Mouse (Mus musculus) neural tube, embryonic 10.5 days (tissue): ENCODE measurements around the gene Rpl10a.
"Not testable (repeated sequence)": the region's sequence is repeated elsewhere in the genome, so short reads cannot be mapped to it uniquely, and the experiment has no call there.

ENCODE experiments used
- DNase-seq: peaks from one replicate; pipeline ENCODE4 v3.0.0-alpha.2; 2017; ENCODE audit warnings: low spot score; ENCODE audit errors: extremely low spot score

The Rpl10a gene

DNA sequence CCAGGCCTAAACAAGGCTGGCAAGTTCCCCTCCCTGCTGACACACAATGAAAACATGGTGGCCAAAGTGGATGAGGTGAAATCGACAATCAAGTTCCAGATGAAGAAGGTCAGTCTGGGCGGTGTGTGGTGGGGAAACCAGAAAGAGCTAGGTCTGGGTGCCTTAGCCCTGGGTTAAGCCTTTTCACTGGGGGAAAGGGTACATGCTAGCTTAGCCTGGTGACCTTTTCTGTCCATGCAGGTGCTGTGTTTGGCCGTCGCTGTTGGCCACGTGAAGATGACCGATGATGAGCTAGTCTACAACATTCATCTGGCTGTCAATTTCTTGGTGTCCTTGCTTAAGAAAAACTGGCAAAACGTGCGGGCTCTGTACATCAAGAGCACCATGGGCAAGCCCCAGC is 2.3 kb downstream of the Rpl10a start:
- DNase-seq: not testable (repeated sequence)

DNA sequence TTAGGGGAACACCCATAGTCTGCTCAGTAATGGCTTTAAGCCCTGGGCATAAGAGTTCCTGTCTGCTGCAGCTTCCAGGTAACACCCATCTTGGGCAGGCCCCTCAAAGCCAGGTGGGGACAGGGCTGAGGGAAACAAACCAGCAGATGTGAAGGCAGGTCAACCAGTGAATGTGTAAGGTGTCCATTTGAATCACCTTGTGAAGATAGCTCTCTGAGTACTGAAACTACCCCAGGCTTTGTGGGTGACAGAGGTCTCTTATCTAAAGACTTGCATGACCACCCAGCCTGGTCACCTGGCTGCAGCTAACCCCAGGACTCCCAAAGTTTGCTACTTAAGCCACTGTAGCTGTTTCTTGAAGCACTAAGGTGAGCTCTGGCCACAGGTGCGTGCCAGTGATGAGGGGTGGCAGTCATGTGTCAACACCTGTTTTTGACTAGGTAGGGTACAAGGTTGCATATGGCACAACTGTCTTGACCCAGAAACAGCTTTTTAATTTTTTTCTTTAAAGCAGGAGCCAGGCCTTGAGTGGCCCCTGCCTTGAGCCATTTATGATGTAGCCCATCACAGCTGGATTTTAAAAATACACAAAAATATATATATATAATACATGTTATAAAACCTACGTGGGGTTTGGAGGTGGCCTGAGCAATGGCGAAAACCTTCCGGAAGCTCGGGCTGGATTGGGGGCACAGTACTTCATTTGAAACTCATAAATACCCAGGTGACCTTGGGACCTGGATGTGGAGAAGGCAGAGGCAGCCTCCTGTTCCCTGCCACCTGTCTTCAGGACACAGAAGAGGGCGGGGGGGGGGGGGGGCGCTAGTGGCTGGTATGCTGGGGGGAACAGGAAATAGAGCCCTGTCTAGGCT is 3.2 kb downstream of the Rpl10a start:
- no peak for DNase-seq

DNA sequence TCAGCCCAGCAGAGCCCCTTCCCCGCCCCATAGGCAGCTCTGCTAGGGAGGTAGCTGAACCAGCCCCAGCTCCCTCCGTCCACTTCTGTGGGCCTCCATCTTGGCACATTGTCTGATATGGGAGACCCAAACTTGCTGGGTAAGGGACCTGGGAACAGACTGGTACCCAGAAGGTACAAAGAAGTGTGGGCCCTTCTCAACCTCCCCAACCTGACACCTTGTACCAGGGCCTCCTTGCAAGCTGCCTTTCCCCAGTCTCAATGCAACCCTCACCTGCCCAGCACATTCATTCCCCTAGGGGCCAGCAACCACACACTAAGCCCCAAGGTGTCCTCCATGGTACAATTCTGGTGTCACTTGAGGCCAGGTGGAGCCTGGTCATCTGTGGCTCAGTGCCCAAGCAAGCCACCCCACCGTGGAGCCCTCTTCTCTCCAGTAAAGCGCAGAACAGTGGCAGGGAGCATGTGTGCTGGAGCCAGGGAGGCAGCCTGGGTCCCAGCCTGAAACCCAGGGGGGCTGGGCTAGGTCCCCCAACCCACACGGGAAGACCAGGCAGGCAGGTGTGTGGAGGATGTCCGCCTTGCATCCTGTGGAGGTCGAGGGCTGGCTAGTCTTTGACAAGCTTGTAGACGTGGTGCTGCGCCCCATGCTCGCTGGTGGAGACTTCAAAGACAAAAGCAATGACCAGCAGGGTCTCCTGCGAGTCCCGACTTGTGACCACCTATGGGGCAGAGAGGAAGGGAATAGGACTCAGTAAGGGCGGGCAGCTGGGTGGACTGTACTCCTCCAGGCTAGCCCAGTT is 4.0 kb downstream of the Rpl10a start:
- no peak for DNase-seq

DNA sequence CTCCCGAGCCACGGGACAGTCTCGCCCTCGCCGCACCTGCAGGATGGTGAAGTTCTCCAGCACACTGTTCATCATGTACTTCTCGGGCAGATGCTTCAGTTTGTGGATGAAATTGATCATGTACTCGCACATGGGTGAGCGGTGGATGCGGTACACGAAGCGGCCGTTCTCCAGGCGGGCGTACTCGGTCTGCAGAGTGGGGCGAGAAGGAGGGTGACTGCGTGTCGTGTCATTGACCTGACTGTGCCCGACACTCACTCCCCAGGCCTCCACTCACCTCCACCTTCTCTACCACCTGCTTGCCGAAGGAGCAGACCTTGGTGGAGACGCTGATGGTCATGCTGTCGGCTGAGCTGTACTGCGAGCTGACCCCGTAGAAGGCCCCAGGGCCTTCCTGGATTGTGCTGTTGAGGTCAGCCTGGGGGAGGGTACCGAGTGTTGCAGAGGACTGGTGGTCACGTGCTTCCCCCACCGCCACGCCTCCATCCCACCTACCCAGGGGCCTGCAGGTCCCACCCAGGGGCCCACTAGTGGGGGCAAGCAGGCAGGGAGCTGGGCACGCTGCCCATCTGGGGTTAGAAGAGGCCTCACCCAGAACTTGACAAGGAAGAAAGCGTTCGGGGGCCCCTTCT is 4.8 kb downstream of the Rpl10a start:
- no peak for DNase-seq

DNA sequence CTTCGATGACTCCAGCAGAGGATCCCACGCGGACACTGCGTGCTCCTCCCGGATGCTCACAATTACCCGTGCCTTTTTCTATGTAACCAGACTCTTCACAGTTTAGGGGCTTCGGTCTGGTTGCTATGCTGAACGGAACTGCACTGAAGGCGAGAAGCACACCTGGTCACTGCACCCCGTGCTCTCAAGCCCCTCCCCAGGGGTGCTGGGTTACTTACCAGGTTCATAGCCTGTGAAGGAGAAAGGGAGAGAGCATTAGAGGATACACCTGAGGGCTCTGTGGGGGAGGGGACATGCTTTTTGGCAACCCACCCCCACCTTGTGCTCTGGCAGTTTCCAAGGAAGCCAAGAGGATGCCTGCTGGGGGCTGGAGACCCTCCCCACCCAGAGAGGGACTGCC is 7.0 kb downstream of the Rpl10a start:
- DNase-seq: no peak

DNA sequence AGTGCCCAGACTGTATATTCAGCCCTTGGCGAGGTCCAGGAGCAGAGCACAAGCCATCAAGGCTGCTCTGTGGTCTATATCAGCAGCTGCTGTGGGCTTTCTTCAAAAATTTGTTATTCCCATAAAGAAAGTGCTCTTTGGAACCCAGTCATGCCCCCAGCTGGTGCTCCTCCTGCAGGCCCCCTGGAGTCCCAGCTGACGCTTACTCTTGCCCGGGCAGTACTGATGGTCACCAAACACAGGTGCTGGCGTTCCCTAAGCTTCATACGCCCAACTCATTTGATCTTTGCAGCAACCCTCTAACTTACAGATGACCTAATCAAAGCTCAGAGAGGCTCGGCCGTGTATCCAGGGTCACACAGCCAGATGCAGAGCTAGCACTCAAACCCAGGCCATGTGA is 9.3 kb downstream of the Rpl10a start:
- no peak for DNase-seq

DNA sequence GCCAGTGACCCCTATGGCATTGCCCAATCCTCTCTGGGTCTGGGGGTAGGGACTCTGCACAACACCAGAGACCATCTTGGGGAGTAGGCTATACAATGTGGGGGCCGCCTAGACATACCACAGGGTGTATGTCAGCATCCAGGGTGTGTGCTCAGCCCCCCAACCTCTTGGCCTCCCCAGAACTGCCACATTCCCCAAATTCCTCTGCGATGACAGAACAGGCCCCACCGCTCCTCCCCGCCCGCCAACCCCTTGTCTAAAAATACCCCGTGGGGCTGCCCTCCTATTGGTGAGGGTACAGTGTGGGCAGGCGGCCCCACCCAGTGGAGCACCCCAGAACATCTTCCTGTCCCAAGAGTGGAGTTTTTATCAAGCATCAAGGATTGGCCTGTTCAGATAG is 12.3 kb downstream of the Rpl10a start:
- DNase-seq: no peak

DNA sequence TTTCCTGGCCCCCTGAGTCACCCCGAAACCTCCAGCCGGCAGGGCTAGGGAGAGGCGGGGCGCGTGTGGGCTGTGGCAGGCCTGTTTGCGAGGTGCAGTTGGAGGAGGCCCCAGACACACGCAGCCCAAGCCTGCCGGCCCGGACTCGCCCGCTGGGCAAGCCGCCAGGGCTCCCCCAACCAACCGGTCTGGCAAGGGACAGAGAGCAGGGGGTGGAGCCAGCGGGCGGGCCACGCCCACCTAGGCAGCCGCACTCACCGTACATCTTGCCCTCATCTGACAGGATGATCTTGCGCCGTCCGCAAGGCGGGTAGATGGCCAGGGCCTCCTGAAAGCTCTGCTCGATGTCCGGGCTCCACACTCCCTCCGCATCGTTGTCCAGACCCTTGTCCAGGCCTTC is 12.8 kb downstream of the Rpl10a start:
- peak; percentile 72 for DNase-seq

DNA sequence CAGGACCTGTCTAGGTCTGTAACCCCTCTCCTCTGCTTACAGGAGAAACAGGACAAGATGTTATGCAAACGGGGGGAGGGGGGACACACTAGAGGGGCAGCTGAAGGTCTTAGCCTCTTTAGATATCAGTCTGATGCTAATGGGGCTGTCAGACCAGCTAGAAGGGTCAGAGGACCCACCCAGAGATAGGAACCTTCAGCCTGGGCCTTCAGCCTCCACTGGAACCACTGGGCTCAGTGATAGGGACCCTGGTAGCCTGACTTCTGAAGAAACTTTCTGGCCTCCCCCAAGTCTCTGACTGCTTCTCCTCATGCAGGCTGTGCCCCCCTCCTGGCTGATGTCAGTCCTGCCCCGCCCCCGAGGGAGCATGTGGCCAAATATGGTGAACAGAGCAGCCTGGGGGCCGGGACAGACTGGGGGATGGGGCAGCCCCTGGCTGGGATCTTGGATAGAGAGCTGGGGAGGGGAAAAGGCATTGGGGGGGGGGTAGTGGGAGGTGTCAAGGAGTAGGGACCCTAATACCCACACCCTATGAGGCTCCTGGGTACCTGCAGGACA is 15.9 kb downstream of the Rpl10a start:
- DNase-seq: no peak

DNA sequence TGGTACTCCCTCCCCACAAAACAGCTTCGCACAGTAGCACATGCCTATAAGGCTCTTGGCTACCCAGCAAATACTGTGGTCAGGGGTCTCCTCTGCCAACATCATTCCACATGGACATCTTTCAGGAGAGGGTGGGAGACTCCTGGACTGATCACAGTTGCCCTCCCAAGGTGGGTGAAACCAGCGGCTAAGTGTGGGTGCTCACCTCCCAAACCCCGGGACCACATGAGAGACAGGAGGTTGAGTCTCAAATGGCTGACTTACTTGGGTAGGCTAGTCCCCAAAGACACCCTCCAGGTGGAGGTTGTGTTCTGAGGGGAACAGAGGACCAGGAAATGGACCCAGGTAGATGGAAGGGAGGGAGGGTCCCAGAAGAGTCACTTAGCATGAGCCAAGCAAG is 16.4 kb downstream of the Rpl10a start:
- DNase-seq: no peak

DNA sequence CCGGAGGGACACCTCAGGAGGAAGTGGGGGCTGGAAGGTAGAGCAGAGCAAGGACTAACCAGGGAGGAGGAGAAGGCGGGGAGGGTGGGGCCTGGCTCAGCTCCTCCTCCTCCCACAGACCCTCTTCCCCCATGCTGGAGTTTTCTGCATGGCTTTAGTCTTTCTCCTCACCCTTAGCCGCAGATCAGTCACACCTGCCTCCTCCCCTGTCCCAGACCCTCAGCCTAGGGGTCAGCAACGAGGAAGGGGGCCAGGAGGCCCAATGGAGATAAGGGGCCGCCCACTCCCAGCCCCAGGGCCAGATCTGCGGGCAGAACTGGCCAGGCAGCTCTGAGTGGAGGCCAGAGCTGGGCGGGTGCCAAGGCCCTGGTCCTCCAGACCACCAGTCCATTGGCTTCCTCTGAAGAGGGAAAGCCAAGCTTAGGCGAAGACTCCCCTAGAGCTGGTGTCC is 17.0 kb downstream of the Rpl10a start:
- DNase-seq: no peak

DNA sequence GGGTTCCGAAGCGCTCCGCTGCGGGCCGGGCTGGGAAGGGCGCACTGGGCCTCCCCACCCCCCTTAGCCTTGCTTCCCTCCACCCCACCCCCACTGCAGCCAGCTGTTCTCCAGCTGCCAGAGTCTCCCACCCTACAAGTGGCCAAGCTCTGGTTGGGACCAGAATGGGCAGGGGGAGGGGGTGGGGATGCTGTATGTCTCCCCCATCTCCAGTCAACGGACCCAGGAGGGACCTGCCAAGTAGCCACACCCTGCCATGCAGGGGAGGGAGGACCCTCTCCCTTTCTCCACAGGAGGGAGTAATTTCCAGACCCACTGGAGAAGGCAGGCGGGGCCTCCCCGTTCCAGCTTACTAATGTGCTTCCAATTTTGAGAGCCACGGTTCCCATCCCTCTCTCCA is 17.6 kb downstream of the Rpl10a start:
- no peak for DNase-seq

DNA sequence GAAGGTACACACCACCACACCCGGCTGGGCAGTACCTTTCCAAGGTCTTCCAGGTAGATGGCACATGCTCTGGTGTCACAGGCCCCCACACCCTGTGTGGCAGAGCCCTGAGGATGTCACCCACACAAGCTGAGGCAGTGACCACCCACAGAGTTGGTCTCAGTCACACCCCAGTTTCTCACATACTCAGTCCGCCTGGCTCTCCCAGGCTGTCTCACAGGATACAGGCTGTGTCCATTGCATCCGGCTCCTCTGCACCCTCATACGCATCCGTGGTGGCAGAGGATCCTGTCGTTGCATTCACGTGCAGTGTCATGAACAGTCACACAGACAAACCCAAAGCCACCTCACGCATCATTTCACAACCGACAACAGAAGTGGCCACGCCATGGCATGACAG is 19.1 kb downstream of the Rpl10a start:
- DNase-seq: no peak

DNA sequence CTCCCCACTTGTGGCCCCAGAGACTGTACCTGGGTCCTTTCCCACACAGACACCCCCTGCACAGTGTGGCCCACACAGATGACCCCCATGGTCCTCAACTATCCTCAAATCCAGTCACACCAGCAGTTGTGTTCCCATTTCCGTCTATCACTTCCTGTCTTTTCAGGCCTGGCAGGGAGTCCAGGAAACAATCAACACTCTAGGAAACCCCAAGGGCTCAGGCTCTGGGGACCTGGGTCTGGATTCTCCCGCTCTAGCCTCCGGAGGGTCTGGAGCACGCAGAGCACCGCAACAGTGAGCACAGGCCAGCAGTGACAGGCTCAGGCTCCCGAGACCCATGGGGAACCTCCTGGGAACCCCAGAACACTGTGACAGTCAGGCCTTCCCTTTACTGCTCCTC is 19.9 kb downstream of the Rpl10a start:
- DNase-seq: no peak

DNA sequence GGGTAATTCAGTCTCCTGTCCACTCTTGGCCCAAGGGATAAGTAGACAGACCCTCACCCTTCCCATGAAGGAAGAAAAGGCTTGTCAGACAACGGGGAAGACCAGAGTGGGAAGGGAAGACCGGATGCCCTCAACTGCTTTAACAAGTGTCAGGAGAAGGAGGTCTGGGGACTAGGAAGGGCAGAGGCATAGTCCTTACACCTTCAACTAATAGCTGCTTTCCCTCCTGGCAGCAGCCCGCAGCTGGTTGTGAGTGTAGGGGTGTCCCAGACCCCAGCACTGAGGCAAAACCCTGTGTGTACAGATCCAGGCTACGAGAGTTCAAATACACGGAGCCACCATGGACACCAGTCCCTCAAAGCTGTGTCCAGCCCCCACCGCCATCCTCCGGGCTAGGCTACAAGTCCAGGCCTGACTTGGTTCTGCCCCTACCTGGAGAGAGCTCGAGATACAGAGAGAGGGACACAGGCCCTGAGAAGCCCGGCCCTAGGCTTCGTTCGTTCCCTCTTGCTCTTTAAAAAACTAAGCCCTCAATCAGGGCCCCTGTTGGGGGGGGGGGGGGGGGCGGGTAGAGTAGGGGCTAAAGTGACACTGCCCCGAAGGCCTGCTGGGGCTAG is 21.1 kb downstream of the Rpl10a start:
- no peak for DNase-seq

DNA sequence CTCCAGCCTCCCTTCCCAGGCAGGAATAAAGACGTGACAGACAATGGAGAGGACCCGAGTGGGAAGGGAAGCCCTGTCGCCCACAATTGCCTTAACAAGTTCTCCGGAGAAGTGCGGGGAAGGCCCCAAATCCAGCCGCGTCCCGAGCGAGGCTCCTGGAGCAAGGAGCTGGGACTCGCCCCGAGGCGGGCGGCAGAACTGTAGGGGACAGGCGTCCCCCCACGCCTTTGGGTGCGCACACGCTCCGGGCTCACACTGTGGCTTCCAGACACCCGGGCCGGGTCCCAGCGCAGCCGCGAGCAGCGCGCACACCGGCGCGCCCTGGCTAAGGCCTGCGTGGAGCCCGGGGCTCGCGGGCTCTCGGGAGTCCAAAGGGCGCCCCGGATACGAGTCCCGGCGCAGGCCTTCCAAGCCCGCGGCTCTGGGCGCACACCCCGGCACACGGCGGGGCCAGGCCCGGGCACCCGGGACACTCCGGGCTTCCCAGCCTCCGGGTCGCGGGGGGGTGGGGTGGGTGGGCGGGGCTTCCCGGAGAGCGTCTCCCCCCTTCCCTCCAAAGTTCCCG is 21.7 kb downstream of the Rpl10a start:
- peak; percentile 67 for DNase-seq

DNA sequence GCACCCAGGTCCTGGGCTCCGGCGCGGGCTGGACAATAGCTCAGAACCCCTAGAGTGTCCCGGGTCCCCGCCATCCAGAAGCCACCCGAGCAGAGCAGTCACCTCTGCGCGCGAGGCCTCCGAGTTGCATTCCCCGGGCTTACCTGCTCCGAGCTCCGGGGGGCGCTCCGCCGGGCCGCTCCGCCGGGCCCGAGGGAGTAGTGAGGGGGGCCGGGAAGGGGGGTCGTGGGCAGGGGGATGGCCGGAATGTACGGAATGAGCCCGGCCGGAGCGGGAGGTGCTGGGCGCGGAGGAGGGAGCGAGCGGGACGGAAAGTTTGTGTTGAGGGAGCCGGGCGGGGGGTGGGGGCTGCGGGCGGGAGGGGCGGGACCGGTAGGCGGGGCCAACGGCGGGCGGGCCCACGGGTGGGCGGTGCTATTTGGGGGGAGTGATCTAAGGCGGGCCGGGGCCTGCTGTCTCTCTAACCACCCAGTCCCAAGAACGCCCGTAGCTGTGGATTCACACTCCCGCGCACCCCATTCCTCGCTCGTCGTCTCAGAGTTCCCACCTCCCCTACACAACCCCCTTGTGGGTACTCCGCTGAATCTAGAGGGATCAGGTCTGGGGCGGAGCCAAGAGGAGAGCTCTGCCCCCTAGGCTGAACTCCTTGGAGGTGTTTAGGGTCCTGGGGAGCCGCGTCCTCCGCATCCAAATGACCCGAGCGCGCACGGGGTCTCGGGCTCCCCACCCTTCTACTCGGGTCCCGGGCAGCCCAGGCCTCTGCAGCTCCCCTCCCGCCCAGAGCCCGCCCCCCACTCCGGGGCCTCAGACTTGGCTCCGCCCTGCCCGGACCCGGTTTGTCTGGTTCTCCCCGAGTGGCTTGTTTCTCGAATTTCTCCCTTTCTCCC is 22.4 kb downstream of the Rpl10a start, which contains the start of gene Tead3:
Gene Tead3 (minus strand): TSS at position 352 of the 887 bp plus-strand sequence.
- peak; percentile 88 for DNase-seq

DNA sequence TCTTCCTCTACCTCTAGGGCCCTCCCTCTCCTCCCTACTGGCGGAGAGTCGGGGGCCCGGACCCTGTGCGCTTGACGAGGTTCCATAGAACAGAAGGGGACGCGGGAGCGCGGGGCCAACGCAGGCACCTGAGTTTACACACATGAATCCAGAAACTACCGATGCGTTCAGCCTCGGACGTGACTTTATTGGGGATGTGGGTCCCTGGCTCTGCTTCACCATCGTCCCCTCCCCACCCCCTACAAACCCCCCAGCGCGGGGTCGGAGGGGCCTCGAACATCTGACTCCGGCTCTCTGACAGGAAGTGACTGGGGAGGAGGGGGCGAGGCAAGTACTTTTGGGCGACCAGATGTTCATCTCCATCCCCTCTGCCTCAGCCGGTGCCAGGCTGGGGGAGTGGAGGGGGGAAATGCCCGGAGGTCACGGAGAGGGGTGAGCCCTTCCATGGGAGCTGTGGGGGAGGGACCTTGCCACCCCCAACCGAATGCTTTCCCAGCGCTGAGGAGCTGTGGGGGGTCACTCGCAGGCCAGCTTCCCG is 23.2 kb downstream of the Rpl10a start:
- peak; percentile 59 for DNase-seq

DNA sequence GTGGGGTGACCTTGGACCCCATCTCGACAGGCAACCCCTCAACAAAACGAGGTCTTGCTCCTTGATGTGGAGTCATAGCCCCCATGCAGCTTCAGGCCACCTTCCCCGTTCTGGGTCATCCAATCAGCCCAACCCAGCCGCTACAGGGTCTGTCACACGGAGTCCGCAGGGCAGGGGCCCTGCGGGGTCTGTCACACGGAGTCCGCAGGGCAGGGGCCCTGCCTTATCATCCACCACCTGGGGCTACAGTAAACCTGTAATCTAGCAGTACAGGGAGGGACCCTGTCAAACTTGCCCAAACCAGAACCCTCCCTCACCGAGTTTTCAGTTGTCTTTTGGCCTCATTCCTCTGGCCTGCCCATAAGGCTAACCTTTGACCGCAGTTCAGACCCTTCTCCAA is 23.7 kb downstream of the Rpl10a start:
- DNase-seq: no peak

DNA sequence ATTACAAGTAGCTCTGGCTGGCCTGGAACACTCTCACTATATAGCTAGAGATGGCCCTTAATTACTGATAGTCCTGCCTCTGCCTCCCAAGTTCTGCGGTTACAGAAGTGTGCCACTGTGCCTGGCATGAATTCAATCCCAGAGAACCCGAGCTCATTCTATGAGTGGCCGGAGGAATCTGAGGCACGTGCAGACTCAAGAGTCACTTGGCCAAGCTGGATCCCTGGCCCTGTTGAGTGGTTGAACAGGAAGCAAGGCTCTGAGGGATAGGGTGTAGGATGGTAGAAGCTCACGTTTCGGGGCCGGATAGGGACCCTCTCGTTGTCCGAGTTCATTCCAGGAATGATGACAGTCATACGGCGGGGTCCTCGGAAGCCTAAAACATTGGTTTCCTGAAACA is 27.6 kb downstream of the Rpl10a start:
- DNase-seq: no peak
